Mouse (Mus musculus) CH12.LX (cell line): ENCODE data around the gene Mapk11. TPM values are rescaled to one million over a fixed set of nuclear protein-coding genes. Genes with fewer than 3 reads are reported as not detected.

Source experiments
- DNase-seq: peaks from one replicate; pipeline ENCODE4 v3.0.0-alpha.2; 2013; ENCODE audit errors: extremely low read depth
- H3K27ac ChIP-seq: 2 replicates; pipeline ENCODE4 v1.5.1; 2012; ENCODE audit warnings: low read depth, mild to moderate bottlenecking, control low read depth, moderate library complexity; ENCODE audit not compliant: insufficient read depth
- H3K27me3 ChIP-seq: replicated peaks from 2 replicates; pipeline ENCODE3; 2012; ENCODE audit warnings: inconsistent platforms
- H3K36me3 ChIP-seq, 2 experiments: replicated peaks in 1 of 2; 2 replicates each; pipeline versions ENCODE3 to v1.6.1; 2012; ENCODE audit warnings: inconsistent platforms in 1 of 2, low read length in 1 of 2, mild to moderate bottlenecking in 1 of 2, mixed read lengths in 1 of 2, moderate library complexity in 1 of 2; ENCODE audit not compliant: control insufficient read depth in 1 of 2, insufficient read depth in 1 of 2
- H3K4me1 ChIP-seq, 2 experiments: 2 replicates each; pipeline ENCODE4 v1.6.1; 2012; ENCODE audit warnings: inconsistent platforms in 1 of 2, moderate library complexity in 1 of 2; ENCODE audit not compliant: insufficient read depth in 2 of 2, control insufficient read depth in 1 of 2
- H3K4me2 ChIP-seq: 2 replicates; pipeline ENCODE4 v1.6.1; 2012; ENCODE audit warnings: low read depth, mild to moderate bottlenecking, control low read depth; ENCODE audit not compliant: poor library complexity, insufficient read depth, severe bottlenecking
- H3K4me3 ChIP-seq, 3 experiments: fragments of 150-350 bp in 1 of 3; sonication (generic) in 1 of 3; replicated peaks in 1 of 3; 2 replicates each; pipeline versions ENCODE3 to v1.5.1; 2011 to 2012; ENCODE audit warnings: low read depth in 2 of 3, low read length in 2 of 3, mild to moderate bottlenecking in 2 of 3, moderate library complexity in 2 of 3, control low read depth in 1 of 3, improper control_type of control experiment in 1 of 3, inconsistent platforms in 1 of 3, mixed read lengths in 1 of 3; ENCODE audit not compliant: poor library complexity in 1 of 3
- H3K79me2 ChIP-seq: replicated peaks from 2 replicates; pipeline ENCODE4 v1.6.1; 2012; ENCODE audit warnings: mild to moderate bottlenecking, moderate library complexity; ENCODE audit not compliant: control insufficient read depth, poor library complexity, insufficient read depth, severe bottlenecking; ENCODE audit errors: extremely low read depth
- H3K9ac ChIP-seq: 2 replicates; pipeline ENCODE4 v1.6.1; 2012; ENCODE audit warnings: low read depth, mild to moderate bottlenecking, control low read depth, moderate library complexity; ENCODE audit not compliant: insufficient read depth
- H3K9me3 ChIP-seq: replicated peaks from 2 replicates; pipeline ENCODE3; 2012; ENCODE audit warnings: low read length, inconsistent platforms, mixed read lengths
- BHLHE40 ChIP-seq: IDR thresholded peaks from 2 replicates; pipeline ENCODE4 v1.6.1; 2011; ENCODE audit warnings: mild to moderate bottlenecking, low read depth, low read length, improper control_type of control experiment
- CHD1 ChIP-seq: IDR thresholded peaks from 2 replicates; pipeline ENCODE4 v1.6.1; 2012; ENCODE audit warnings: low read depth, low read length, improper control_type of control experiment, inconsistent platforms
- CHD2 ChIP-seq: IDR thresholded peaks from 2 replicates; pipeline ENCODE4 v1.6.1; 2011; ENCODE audit warnings: low read length, improper control_type of control experiment
- CTCF ChIP-seq, 2 experiments: IDR thresholded peaks in 1 of 2; conservative IDR thresholded peaks in 1 of 2; 2 replicates each; pipeline ENCODE4 v1.5.1; 2011 to 2012; ENCODE audit warnings: low read depth in 2 of 2, low read length in 2 of 2, improper control_type of control experiment in 1 of 2, inconsistent platforms in 1 of 2, mild to moderate bottlenecking in 1 of 2, moderate library complexity in 1 of 2
- E2F4 ChIP-seq: IDR thresholded peaks from 2 replicates; pipeline ENCODE4 v1.6.1; 2011; ENCODE audit warnings: low read depth, low read length, improper control_type of control experiment; ENCODE audit not compliant: insufficient replicate concordance
- ETS1 ChIP-seq: conservative IDR thresholded peaks from 2 replicates; pipeline ENCODE4 v1.6.1; 2012; ENCODE audit warnings: low read depth, mild to moderate bottlenecking, inconsistent platforms, low read length, improper control_type of control experiment, moderate library complexity
- GABPA ChIP-seq: IDR thresholded peaks from 2 replicates; pipeline ENCODE4 v1.6.1; 2012; ENCODE audit warnings: low read depth, low read length, improper control_type of control experiment, inconsistent platforms; ENCODE audit not compliant: insufficient replicate concordance
- IRF4 ChIP-seq: IDR thresholded peaks from 2 replicates; pipeline ENCODE4 v1.6.1; 2014; ENCODE audit warnings: low read depth, mild to moderate bottlenecking, inconsistent platforms, low read length, improper control_type of control experiment
- KAT2A ChIP-seq: IDR thresholded peaks from 2 replicates; pipeline ENCODE4 v1.6.1; 2012; ENCODE audit warnings: low read length, improper control_type of control experiment, inconsistent platforms; ENCODE audit not compliant: insufficient replicate concordance
- MAFK ChIP-seq: IDR thresholded peaks from 2 replicates; pipeline ENCODE4 v1.6.1; 2011; ENCODE audit warnings: low read length, improper control_type of control experiment; ENCODE audit not compliant: insufficient replicate concordance
- MAX ChIP-seq: IDR thresholded peaks from 2 replicates; pipeline ENCODE4 v1.6.1; 2011; ENCODE audit warnings: low read length, improper control_type of control experiment
- MAZ ChIP-seq: IDR thresholded peaks from 2 replicates; pipeline ENCODE4 v1.6.1; 2012; ENCODE audit warnings: low read depth, mild to moderate bottlenecking, inconsistent platforms, low read length, improper control_type of control experiment, moderate library complexity
- MYC ChIP-seq: IDR thresholded peaks from 2 replicates; pipeline ENCODE4 v1.6.1; 2011; ENCODE audit warnings: low read depth, mild to moderate bottlenecking, improper control_type of control experiment, low read length
- POLR2A ChIP-seq: IDR thresholded peaks from 2 replicates; pipeline ENCODE4 v1.6.1; 2011; ENCODE audit warnings: low read depth, mild to moderate bottlenecking, improper control_type of control experiment, low read length
- RCOR1 ChIP-seq: conservative IDR thresholded peaks from 2 replicates; pipeline ENCODE4 v1.6.1; 2012; ENCODE audit warnings: low read depth, mild to moderate bottlenecking, inconsistent platforms, low read length, improper control_type of control experiment
- SIN3A ChIP-seq: IDR thresholded peaks from 2 replicates; pipeline ENCODE4 v1.6.1; 2012; ENCODE audit warnings: low read length, improper control_type of control experiment, inconsistent platforms
- TBP ChIP-seq: conservative IDR thresholded peaks from 2 replicates; pipeline ENCODE4 v1.6.1; 2011; ENCODE audit warnings: low read depth, low read length, improper control_type of control experiment
- ZC3H11A ChIP-seq: IDR thresholded peaks from 2 replicates; pipeline ENCODE4 v1.6.1; 2012; ENCODE audit warnings: low read depth, mild to moderate bottlenecking, inconsistent platforms, low read length, improper control_type of control experiment
- dilution Hi-C: fragments of 300-500 bp; cut with MboI; formaldehyde crosslinking; loops from 2 replicates; pipeline ENCODE4 v1.14.3; 2020; ENCODE audit warnings: low sequenced_read_pairs; ENCODE audit not compliant: extremely low pct_unique_long_range_greater_than_20kb, extremely low pct_ligation_motif_present
- in situ Hi-C: fragments of 300-500 bp; cut with MboI; formaldehyde crosslinking; loops from 3 replicates; pipeline ENCODE4 v1.14.3; 2019; ENCODE audit warnings: low sequenced_read_pairs, low pct_ligation_motif_present, low pct_unique_long_range_greater_than_20kb, mixed read lengths
- polyA plus RNA-seq: library from polyadenylated mRNA; unstranded; fragments of >175 nt; gene quantifications from 2 replicates; pipeline ENCODE4 v1.2.1, GENCODE M21; 2012; ENCODE audit warnings: low read depth; ENCODE audit not compliant: insufficient read length
- total RNA-seq, 2 experiments: library from RNA; depleted of rRNA; stranded (reverse); fragments of 300-350 nt in 1 of 2; fragments of >200 nt in 1 of 2; gene quantifications; 2 replicates each; pipeline ENCODE4 v1.2.3; 2012 to 2014

The Mapk11 gene
- total and polyA plus RNA-seq, 3 experiments: 3.9 to 11.4 (median 5.3) TPM

GRCm38 (mm10) chr15:89137378-89138045 is 11.9 kb downstream of the Mapk11 start:
- in situ Hi-C loops: no loop called here
- no peaks in the 10 kb centered on the region for H3K9me3 ChIP-seq
- H3K36me3 ChIP-seq: no peaks in the 10 kb centered on the region
- no peak overlapping the region for H3K27ac ChIP-seq
- dilution Hi-C loops: no loop called here
- no peak overlapping the region for H3K9ac ChIP-seq
- peaks cover 0 to 10% of the 10 kb centered on the region in 2 experiments; a peak in 2 of 4 replicates for H3K4me1 ChIP-seq
- H3K27me3 ChIP-seq: peaks cover 77% of the 10 kb centered on the region
- no peak overlapping the region for H3K4me3 ChIP-seq
- no peaks in the 10 kb centered on the region for H3K79me2 ChIP-seq
- no peak for DNase-seq
- TF ChIP-seq CTCF (conservative IDR thresholded peaks at IDR 0.05 in 1 of 2, IDR thresholded peaks at IDR 0.05 in 1 of 2; ENCODE audit: low read depth in 2 of 2, low read length in 2 of 2) (no peak), ZC3H11A (no peak), MYC (no peak), TBP (no peak), E2F4 (no peak), SIN3A (no peak), MAFK (no peak), MAZ (no peak), MAX (no peak), BHLHE40 (no peak), CHD2 (no peak)
- no peak overlapping the region for H3K4me2 ChIP-seq

GRCm38 (mm10) chr15:89136461-89137155 is 12.8 kb downstream of the Mapk11 start:
- no peak overlapping the region for H3K4me3 ChIP-seq
- H3K36me3 ChIP-seq: no peaks in the 10 kb centered on the region
- DNase-seq: no peak
- H3K79me2 ChIP-seq: no peaks in the 10 kb centered on the region
- in situ Hi-C loops (no loop called here), dilution Hi-C loops (no loop called here)
- peaks cover 83% of the 10 kb centered on the region for H3K27me3 ChIP-seq
- no peak overlapping the region for H3K4me2 ChIP-seq
- TF ChIP-seq ETS1: no peak
- no peak for TF ChIP-seq CHD1
- TF ChIP-seq GABPA: no peak
- TF ChIP-seq POLR2A: no peak
- no peak for TF ChIP-seq RCOR1
- no peak for TF ChIP-seq SIN3A
- no peak for TF ChIP-seq MYC
- no peak for TF ChIP-seq KAT2A
- no peak for TF ChIP-seq IRF4
- peaks cover 6 to 20% of the 10 kb centered on the region in 2 experiments for H3K4me1 ChIP-seq
- no peak overlapping the region for H3K9ac ChIP-seq
- H3K27ac ChIP-seq: no peak overlapping the region
- no peaks in the 10 kb centered on the region for H3K9me3 ChIP-seq
